Mouse (Mus musculus): ENCODE data around the gene Dync1li2. TPM values are rescaled to one million over a fixed set of nuclear protein-coding genes. Genes with fewer than 3 reads are reported as not detected.

The Dync1li2 gene
- 63.5 and 67.6 TPM in 2 replicates for polyA plus RNA-seq (2015; fragmentation: Nextera tagmentation; extraction: Ambion mirVana)

DNA sequence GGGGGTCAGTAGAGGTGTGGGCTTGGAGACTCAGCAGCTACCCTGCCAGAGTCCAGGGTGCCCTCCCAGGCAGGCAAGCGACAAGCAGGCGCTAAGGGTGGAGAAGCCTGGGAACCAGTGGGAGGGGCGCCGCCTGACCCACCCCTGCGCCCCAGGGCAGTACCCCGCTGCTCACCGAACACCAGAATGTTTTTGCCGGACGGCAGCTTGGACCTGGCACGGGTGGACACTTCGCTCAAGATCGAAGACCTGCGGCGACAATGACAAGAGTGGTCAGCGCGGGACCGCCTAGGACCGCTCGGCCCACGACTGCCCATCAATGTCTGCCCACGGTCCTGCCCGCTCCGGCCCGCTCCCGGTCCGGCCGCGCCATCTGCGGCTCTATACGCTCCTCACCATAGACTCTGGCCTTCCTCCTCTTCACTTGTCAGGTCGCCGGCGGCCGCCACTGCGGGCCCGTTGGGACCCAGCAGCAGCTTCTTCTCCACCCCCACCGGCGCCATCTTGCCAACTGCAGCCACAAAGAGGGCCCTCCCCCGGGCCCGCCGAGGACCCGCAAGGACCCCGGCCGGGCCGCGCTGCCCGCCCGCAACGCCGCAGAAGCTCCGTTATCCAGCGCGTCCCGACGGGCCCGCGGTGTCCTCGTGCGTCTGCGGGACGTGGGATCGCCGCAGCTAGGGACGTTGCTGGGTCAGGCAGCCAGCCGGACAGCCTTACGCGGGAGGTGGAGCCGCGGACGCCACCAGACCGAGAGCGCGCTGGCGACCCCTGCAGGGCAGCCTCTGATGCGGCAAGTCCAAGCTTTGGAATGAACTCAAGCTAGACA lies at the start of gene Dync1li2:
Gene Dync1li2, minus strand, starts transcription at position 749 of the 826 bp plus-strand sequence.
- WGBS = under 1% methylated on average over 74 of the region's 75 CpGs
- Histone ChIP-seq H3K9ac (ENCODE audit: low read length) (peak within 1 kb of the TSS; percentile 97), H3K9me3 (replicated peaks; ENCODE audit: control insufficient read depth, low read length) (no peaks in the 10 kb centered on the region), H3K27me3 (ENCODE audit: control insufficient read depth, insufficient read depth, low read length) (no peaks in the 10 kb centered on the region), H3K4me1 (ENCODE audit: control insufficient read depth, insufficient read depth, low read length) (peaks cover 11% of the 10 kb centered on the region), H3K4me3 (replicated peaks; ENCODE audit: low read length) (peak within 1 kb of the TSS; percentile 68), H3K27ac (ENCODE audit: low read length) (peak within 1 kb of the TSS; percentile 86), H3K4me2 (ENCODE audit: low read depth, low read length) (peak within 1 kb of the TSS; percentile 78), H3K36me3 (ENCODE audit: control insufficient read depth, insufficient read depth, low read length) (peaks cover 15% of the 10 kb centered on the region)
- ATAC-seq (ENCODE audit: insufficient read depth, low FRiP score) = peak; percentile 83

DNA sequence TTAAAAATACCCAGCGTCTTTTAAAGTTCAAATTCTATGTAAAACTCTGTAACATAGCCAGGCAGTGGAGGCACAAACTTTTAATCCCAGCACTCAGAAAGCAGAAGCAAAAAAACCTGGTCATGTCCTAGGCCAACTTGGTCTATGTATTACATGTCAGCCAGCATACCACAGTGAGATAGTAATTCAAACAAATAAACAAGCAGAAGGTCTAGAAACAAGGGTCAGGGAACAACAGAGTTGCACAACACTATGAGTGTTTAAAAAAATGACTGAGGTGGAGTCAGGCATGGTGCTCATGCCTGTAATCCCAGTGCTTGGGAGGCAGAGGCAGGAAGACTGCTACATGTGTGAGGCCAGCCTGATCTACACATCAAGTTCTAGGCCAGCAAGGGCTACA lies 36.2 kb upstream of the Dync1li2 start:
- Histone ChIP-seq H3K4me3 (replicated peaks; ENCODE audit: low read length) (no peak overlapping the region), H3K27ac (ENCODE audit: low read length) (no peak overlapping the region), H3K4me1 (ENCODE audit: control insufficient read depth, insufficient read depth, low read length) (no peaks in the 10 kb centered on the region), H3K9ac (ENCODE audit: low read length) (no peak overlapping the region), H3K36me3 (ENCODE audit: control insufficient read depth, insufficient read depth, low read length) (no peaks in the 10 kb centered on the region), H3K4me2 (ENCODE audit: low read depth, low read length) (no peak overlapping the region), H3K27me3 (ENCODE audit: control insufficient read depth, insufficient read depth, low read length) (no peaks in the 10 kb centered on the region), H3K9me3 (replicated peaks; ENCODE audit: control insufficient read depth, low read length) (no peaks in the 10 kb centered on the region)
- no peak for ATAC-seq (ENCODE audit: insufficient read depth, low FRiP score)
- WGBS = 63% methylated on average over 1 of the region's 1 CpGs

DNA sequence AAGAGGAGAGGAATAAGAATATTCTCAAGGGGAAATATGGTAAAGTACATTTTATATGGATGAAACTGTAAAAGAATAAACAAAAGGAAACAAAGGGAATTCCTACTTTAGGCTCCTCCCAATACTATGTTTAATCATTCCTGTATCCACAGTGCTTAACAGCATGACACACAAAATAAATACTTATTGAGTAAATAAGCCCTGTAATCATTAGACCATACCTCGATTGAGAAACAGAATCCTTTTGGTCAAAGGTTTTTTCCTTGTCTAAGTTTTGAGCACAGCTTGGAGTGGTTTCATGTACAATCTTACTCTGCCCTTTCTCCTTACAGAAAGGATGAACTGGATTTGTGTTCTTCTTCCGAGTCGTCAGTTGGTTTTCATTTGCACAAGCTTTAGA lies 29.6 kb upstream of the Dync1li2 start:
- H3K4me3 ChIP-seq (replicated peaks; ENCODE audit: low read length) = no peak overlapping the region
- WGBS = 61% methylated on average over 3 of the region's 3 CpGs
- ATAC-seq (ENCODE audit: insufficient read depth, low FRiP score) = peak; percentile 62; the same call in 1 of the 2 replicates

DNA sequence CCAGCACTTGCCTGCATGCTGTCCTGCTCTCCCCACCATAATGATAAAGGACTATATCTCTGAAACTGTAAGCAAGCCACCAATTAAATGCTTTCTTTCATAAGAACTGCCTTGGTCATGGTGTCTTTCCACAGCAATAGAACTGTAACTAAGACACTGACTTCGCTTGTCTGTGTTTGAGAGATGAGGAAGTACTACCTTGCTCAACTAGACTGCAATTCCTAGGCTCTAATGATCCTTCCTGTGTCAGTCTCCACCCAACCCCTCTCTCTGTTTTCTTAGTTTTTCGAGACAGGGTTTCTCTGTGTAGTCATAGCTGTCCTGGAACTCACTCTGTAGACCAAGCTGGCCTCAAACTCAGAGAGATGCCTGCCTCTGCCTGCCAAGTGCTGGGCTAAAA lies 24.6 kb upstream of the Dync1li2 start:
- Histone ChIP-seq H3K27ac (ENCODE audit: low read length) (no peak overlapping the region), H3K9ac (ENCODE audit: low read length) (no peak overlapping the region), H3K4me3 (replicated peaks; ENCODE audit: low read length) (no peak overlapping the region), H3K9me3 (replicated peaks; ENCODE audit: control insufficient read depth, low read length) (no peaks in the 10 kb centered on the region), H3K4me1 (ENCODE audit: control insufficient read depth, insufficient read depth, low read length) (no peaks in the 10 kb centered on the region), H3K27me3 (ENCODE audit: control insufficient read depth, insufficient read depth, low read length) (no peaks in the 10 kb centered on the region), H3K36me3 (ENCODE audit: control insufficient read depth, insufficient read depth, low read length) (no peaks in the 10 kb centered on the region), H3K4me2 (ENCODE audit: low read depth, low read length) (no peak overlapping the region)
- no peak for ATAC-seq (ENCODE audit: insufficient read depth, low FRiP score)
- 73% methylated on average over 2 of the region's 2 CpGs for WGBS

More for the DNA sequence above, 29.6 kb upstream of the Dync1li2 start:
- H3K27me3 ChIP-seq (ENCODE audit: control insufficient read depth, insufficient read depth, low read length) = no peaks in the 10 kb centered on the region
- H3K9ac ChIP-seq (ENCODE audit: low read length) = no peak overlapping the region
- H3K9me3 ChIP-seq (replicated peaks; ENCODE audit: control insufficient read depth, low read length) = no peaks in the 10 kb centered on the region
- H3K4me1 ChIP-seq (ENCODE audit: control insufficient read depth, insufficient read depth, low read length) = no peaks in the 10 kb centered on the region
- no peaks in the 10 kb centered on the region for H3K36me3 ChIP-seq (ENCODE audit: control insufficient read depth, insufficient read depth, low read length)
- H3K4me2 ChIP-seq (ENCODE audit: low read depth, low read length) = no peak overlapping the region
- no peak overlapping the region for H3K27ac ChIP-seq (ENCODE audit: low read length)

GRCm38 (mm10) chr8:104452177-104452576 lies 9.3 kb upstream of the Dync1li2 start:
- H3K4me1 ChIP-seq (ENCODE audit: control insufficient read depth, insufficient read depth, low read length) = no peaks in the 10 kb centered on the region
- no peaks in the 10 kb centered on the region for H3K27me3 ChIP-seq (ENCODE audit: control insufficient read depth, insufficient read depth, low read length)
- H3K36me3 ChIP-seq (ENCODE audit: control insufficient read depth, insufficient read depth, low read length) = no peaks in the 10 kb centered on the region
- no peaks in the 10 kb centered on the region for H3K9me3 ChIP-seq (replicated peaks; ENCODE audit: control insufficient read depth, low read length)
- H3K4me2 ChIP-seq (ENCODE audit: low read depth, low read length) = no peak overlapping the region
- no peak overlapping the region for H3K27ac ChIP-seq (ENCODE audit: low read length)
- H3K9ac ChIP-seq (ENCODE audit: low read length) = no peak overlapping the region
- ATAC-seq (ENCODE audit: insufficient read depth, low FRiP score) = no peak
- H3K4me3 ChIP-seq (replicated peaks; ENCODE audit: low read length) = no peak overlapping the region
- WGBS = 64% methylated on average over 3 of the region's 3 CpGs

DNA sequence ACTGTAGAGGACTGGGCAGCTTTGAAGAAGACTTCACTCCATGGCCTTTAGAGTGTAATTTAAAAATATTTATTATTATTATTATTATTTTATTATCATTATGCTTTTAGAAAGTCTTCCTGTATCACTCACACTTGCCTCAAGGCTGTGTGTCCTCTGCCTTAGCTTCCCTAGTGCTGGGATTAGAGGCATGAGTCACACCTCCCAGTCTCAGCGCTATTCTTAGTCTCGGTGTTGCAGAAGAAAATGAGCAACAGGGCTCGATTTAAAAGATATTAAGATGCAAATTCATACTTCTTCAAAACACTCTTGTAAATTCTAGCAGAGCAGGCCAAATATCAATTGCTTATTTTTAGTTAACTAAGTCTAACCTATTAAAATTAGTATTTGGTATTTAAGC lies 5.9 kb upstream of the Dync1li2 start:
- Histone ChIP-seq H3K4me3 (replicated peaks; ENCODE audit: low read length) (no peak overlapping the region), H3K36me3 (ENCODE audit: control insufficient read depth, insufficient read depth, low read length) (no peaks in the 10 kb centered on the region), H3K9ac (ENCODE audit: low read length) (no peak overlapping the region), H3K27me3 (ENCODE audit: control insufficient read depth, insufficient read depth, low read length) (no peaks in the 10 kb centered on the region), H3K4me2 (ENCODE audit: low read depth, low read length) (no peak overlapping the region), H3K27ac (ENCODE audit: low read length) (no peak overlapping the region), H3K9me3 (replicated peaks; ENCODE audit: control insufficient read depth, low read length) (no peaks in the 10 kb centered on the region), H3K4me1 (ENCODE audit: control insufficient read depth, insufficient read depth, low read length) (no peaks in the 10 kb centered on the region)
- ATAC-seq (ENCODE audit: insufficient read depth, low FRiP score) = no peak
- WGBS = 79% methylated on average over 3 of the region's 3 CpGs

- no peaks in the 10 kb centered on the region for H3K27me3 ChIP-seq (ENCODE audit: control insufficient read depth, insufficient read depth, low read length)
- H3K4me1 ChIP-seq (ENCODE audit: control insufficient read depth, insufficient read depth, low read length) = peaks cover 9% of the 10 kb centered on the region
- H3K36me3 ChIP-seq (ENCODE audit: control insufficient read depth, insufficient read depth, low read length) = no peaks in the 10 kb centered on the region
- H3K9me3 ChIP-seq (replicated peaks; ENCODE audit: control insufficient read depth, low read length) = no peaks in the 10 kb centered on the region
- no peak overlapping the region for H3K27ac ChIP-seq (ENCODE audit: low read length)
- no peak for ATAC-seq (ENCODE audit: insufficient read depth, low FRiP score)
- no peak overlapping the region for H3K4me2 ChIP-seq (ENCODE audit: low read depth, low read length)
- no peak overlapping the region for H3K4me3 ChIP-seq (replicated peaks; ENCODE audit: low read length)
- H3K9ac ChIP-seq (ENCODE audit: low read length) = no peak overlapping the region
- WGBS = 79% methylated on average over 3 of the region's 3 CpGs
Measured at GRCm38 (mm10) chr8:104446016-104446415, 3.2 kb upstream of the Dync1li2 start.

DNA sequence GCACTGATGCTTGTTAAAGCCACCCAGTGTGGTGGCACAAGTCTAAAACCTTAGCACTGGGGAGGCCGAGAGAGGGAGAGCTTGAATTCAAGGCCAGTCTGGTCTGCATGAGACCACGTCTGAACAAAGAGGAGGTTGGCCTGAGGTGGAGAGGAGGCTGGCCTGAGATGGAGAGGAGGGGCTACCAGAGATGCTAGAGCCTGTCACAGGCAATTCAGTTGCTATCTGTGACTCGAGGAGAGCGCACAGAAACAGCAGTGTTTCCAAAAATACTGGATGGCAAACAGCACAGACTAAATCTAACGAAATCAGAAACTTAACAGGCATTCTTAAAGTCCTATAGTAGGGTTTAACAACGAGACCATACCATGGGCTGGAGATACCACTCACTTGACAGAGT lies 2.4 kb upstream of the Dync1li2 start:
- no peak for ATAC-seq (ENCODE audit: insufficient read depth, low FRiP score)
- no peaks in the 10 kb centered on the region for H3K9me3 ChIP-seq (replicated peaks; ENCODE audit: control insufficient read depth, low read length)
- H3K4me3 ChIP-seq (replicated peaks; ENCODE audit: low read length) = no peak overlapping the region
- no peak overlapping the region for H3K27ac ChIP-seq (ENCODE audit: low read length)
- no peaks in the 10 kb centered on the region for H3K36me3 ChIP-seq (ENCODE audit: control insufficient read depth, insufficient read depth, low read length)
- peaks cover 11% of the 10 kb centered on the region for H3K4me1 ChIP-seq (ENCODE audit: control insufficient read depth, insufficient read depth, low read length)
- no peak overlapping the region for H3K9ac ChIP-seq (ENCODE audit: low read length)
- no peaks in the 10 kb centered on the region for H3K27me3 ChIP-seq (ENCODE audit: control insufficient read depth, insufficient read depth, low read length)
- H3K4me2 ChIP-seq (ENCODE audit: low read depth, low read length) = no peak overlapping the region
- 60% methylated on average over 6 of the region's 6 CpGs for WGBS

DNA sequence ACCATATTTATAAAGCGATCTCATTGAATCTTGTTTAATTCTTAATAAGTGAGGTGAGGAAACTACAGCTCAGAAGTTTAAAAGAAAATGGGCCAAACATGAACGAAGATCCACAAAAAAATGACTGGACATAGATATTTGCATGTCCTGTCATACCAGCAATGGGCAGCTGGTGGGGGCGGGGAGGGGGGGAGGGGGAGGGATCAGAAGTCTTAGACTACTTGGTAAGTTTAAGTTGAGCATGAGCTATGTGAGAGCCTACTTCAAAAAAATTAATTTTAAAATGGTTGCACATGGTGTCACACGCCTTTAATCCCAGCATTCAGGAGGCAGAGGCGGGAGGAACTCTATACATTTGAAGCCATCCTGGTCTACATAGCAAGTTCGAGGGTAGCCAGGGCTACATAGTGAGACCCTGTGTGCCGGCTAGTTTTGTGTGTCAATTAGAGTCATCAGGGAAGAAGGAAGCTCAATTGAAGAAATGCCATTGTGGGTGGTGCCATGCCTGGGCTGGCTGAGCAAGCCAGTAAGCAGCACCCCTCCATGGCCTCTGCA lies 355 bp upstream of the Dync1li2 start:
- H3K27me3 ChIP-seq (ENCODE audit: control insufficient read depth, insufficient read depth, low read length) = no peaks in the 10 kb centered on the region
- no peaks in the 10 kb centered on the region for H3K9me3 ChIP-seq (replicated peaks; ENCODE audit: control insufficient read depth, low read length)
- H3K9ac ChIP-seq (ENCODE audit: low read length) = no peak overlapping the region
- WGBS = 63% methylated on average over 7 of the region's 7 CpGs
- peak overlapping the region; percentile 41; the same call in 1 of the 2 replicates for H3K4me2 ChIP-seq (ENCODE audit: low read depth, low read length)
- ATAC-seq (ENCODE audit: insufficient read depth, low FRiP score) = no peak; the same call in 1 of the 2 replicates
- peak overlapping the region; percentile 68 for H3K4me3 ChIP-seq (replicated peaks; ENCODE audit: low read length)
- peaks cover 11% of the 10 kb centered on the region; the same call in 1 of the 2 replicates for H3K36me3 ChIP-seq (ENCODE audit: control insufficient read depth, insufficient read depth, low read length)
- peaks cover 11% of the 10 kb centered on the region for H3K4me1 ChIP-seq (ENCODE audit: control insufficient read depth, insufficient read depth, low read length)
- no peak overlapping the region for H3K27ac ChIP-seq (ENCODE audit: low read length)

All from stomach, embryonic 16.5 days (tissue).